ENCODE assay signal across 16 mouse cellular contexts in genomic region chr2:71462066-71462465, GRCm38 (mm10).
"Had no signal": no experiment of that assay in that cellular context is flagged by ENCODE, and none has a peak within 500 bp of the region (broad histone marks: within the 10 kb centered on the region; RNA-seq: fewer than 3 reads in every experiment).

No protein-coding gene starts in this region.

- H3K27me3 ChIP-seq: limb, embryonic 13.5 days; neural tube, embryonic 15.5 days had no signal

- H3K4me2 ChIP-seq: limb, embryonic 13.5 days; neural tube, embryonic 15.5 days had no signal

- H3K4me1 ChIP-seq: neural tube, embryonic 15.5 days had no signal

- H3K4me3 ChIP-seq: layer of hippocampus, adult 2 months; limb, embryonic 13.5 days; midbrain, embryonic 10.5 days; myocyte; neural tube, embryonic 15.5 days had no signal

- H3K27ac ChIP-seq: layer of hippocampus, adult 2 months; limb, embryonic 13.5 days; midbrain, embryonic 10.5 days; neural tube, embryonic 15.5 days; stomach, postnatal 0 days had no signal

- H3K36me3 ChIP-seq: limb, embryonic 13.5 days; midbrain, embryonic 10.5 days; neural tube, embryonic 15.5 days had no signal

- H3K9me3 ChIP-seq: limb, embryonic 13.5 days; midbrain, embryonic 10.5 days; neural tube, embryonic 15.5 days had no signal

- DNase-seq: kidney, adult 9 months; kidney, postnatal 10 days; kidney, postnatal 4 days; left cerebral cortex, postnatal 4 days; lung, adult 18-20 months; lung, postnatal 36 days; midbrain, embryonic 14.5 days; right cerebral cortex, adult 18-20 months; thymus, postnatal 4 days had no signal

- H3K9ac ChIP-seq: limb, embryonic 13.5 days; neural tube, embryonic 15.5 days had no signal

- ATAC-seq: lung, postnatal 0 days had no signal
